Mouse (Mus musculus): ENCODE measurements around the gene Prx.

The Prx gene

GRCm38 (mm10) chr7:27526039-27526827, 27.1 kb downstream of the Prx start:
- peak; percentile 81 for DNase-seq

DNA sequence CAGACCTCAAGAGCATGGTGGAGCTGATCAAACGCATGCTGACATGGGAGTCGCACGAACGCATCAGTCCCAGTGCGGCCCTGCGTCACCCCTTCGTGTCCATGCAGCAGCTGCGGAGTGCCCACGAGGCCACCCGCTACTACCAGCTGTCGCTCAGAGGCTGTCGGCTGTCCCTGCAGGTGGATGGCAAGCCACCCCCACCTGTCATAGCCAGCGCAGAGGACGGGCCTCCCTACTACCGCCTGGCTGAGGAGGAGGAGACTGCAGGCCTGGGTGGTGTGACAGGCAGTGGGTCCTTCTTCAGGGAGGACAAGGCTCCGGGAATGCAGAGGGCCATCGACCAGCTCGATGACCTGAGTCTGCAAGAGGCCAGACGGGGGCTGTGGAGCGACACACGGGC, 29.9 kb downstream of the Prx start:
- DNase-seq: no peak

GRCm38 (mm10) chr7:27530937-27531336, 31.8 kb downstream of the Prx start:
- no peak for DNase-seq

DNA sequence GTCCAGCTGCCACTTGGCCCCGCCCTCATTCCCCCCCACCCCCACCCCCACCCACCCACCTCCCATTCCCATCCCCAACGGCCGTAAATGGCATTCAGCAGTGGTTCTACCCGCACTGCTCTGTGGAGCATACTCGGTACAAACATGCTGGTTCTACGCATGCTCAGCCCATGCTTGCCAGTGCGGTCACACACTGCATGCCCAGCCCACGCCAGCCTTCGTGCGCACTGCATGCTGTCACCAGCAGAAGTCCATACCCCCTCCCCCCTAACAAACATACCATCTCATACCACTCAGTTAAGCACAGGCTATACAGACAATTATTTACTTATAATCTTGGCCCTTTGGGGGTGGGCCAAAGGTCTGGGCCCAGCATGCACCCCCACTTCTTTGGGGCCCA, 32.6 kb downstream of the Prx start:
- DNase-seq: no peak

DNA sequence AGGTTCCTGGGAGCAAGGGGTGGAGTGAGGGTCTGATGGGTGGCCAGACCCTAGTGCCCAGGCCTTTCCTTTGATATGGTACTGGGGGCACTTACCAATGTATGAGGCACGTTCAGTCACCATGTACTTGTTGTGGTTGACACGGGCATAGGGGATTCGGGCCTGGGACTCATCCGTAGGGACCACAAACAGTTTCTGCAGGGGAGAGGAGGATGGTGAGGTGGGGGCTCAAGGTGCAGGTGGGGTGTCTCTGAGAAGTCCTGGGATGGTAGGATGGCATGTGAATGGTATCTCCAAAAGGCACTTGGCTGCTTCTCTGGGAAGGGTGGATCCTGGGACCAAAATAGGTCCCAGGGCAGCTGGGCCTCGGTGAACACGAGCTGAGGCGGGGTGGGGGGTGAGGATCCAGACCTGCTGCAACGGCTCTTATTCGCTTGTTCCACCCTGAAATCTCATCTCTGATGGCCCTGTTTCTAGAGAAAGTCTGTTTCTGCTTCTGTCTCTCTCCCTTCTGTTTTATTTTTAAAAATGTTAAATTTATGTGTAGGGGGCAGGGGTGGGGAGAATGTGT, 33.4 kb downstream of the Prx start:
- DNase-seq: no peak

- DNase-seq: no peak
Observed at GRCm38 (mm10) chr7:27535386-27535785, 36.3 kb downstream of the Prx start.

DNA sequence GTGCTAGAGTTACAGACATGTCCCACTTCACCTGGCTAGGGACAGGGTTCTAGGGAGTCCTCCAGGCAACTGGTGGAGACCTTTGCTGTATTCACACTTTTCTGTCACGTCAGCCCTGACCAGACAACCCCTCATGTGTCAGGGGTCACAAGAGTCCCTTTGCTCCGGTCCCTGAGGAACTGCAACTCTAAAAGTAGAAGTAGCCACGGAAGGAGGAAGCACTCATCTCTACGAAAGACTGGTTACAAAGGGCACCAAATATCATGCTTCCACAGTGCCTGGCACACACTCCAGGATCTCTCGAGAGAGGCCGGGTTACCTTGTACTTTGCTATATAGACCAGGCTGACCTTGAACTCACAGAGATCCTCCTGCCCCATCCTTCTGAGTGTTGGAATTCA, 37.5 kb downstream of the Prx start:
- DNase-seq: no peak

GRCm38 (mm10) chr7:27537998-27538397, 38.9 kb downstream of the Prx start:
- no peak for DNase-seq

GRCm38 (mm10) chr7:27538797-27539196, 39.7 kb downstream of the Prx start:
- DNase-seq: no peak

DNA sequence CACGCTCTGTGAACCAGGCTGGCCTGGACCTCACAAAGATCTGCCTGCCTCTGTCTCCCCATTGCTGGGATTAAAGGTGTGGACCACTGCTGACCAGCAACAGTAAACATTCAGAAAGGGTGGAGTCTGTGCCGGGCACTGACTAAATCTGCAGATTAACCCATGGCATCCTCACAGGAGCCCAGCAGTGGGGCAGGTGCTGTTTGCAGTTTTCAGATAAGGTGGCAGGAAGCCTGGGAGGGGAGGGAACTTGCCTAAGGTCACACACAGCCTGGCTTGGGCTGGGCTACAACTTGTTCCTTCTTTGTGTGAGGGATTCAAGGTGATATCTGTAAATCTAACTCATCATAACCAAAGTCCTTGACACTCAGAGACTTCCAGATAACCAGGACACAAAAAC, 41.4 kb downstream of the Prx start:
- no peak for DNase-seq

DNA sequence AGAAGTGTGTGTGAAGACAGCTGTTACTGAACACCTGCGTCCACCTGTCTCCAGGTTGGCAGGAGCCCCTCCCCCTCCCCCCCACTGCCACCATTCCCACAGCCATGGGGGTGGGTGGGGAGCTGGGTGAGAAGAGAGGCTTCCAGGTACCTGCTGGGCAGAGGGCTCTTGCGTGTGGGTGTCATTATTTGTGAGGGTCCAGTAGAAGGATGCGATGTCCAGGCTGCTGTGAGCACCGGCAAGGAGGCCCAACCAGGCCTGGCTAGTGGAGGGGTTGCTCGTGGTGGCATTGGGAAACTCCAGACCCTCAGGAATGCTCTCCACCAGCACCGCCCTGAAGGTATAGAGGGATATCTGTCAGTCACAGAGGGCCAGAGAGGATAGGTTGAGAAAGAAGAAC, 41.8 kb downstream of the Prx start:
- DNase-seq: no peak

GRCm38 (mm10) chr7:27541431-27541830, 42.3 kb downstream of the Prx start:
- DNase-seq: peak; percentile 44

GRCm38 (mm10) chr7:27541922-27542321, 42.8 kb downstream of the Prx start:
- no peak for DNase-seq

- DNase-seq: peak; percentile 89
Observed at GRCm38 (mm10) chr7:27542392-27543033, 43.4 kb downstream of the Prx start.

GRCm38 (mm10) chr7:27543065-27543464, 43.9 kb downstream of the Prx start:
- DNase-seq: no peak

GRCm38 (mm10) chr7:27543851-27544250, 44.7 kb downstream of the Prx start:
- no peak for DNase-seq

DNA sequence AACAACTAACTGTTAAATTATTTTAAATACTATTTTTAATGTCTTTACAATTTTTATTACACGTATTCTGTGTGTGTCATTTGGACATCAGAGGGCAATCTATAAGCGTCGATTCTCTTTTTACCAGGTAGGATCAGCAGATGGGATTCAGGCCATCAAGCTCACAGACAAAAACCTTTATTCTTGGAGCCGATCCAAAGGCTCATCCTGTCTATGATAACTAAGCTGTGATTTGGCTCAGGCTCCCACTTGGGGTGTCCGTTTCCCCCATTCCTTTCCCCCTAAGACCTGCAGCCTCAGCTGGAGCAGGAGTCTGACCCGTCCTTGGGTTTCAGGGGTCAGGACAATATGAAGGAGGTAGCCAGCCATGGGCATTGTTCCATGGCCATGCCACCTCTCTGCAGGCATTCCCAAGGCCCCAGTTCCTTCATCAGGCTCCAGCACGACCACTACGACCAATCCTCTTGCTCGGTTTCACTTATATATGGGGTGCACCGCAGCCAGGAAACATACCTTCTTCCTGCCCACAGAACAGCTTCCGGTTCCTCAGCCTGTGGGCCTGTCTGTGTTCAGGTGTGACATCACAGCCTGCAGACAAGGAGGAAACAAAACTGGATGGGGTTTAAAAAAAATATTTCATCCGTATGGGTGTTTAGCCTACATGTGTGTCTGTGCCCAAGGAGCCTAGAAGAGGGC, 45.7 kb downstream of the Prx start:
- DNase-seq: peak; percentile 53

DNA sequence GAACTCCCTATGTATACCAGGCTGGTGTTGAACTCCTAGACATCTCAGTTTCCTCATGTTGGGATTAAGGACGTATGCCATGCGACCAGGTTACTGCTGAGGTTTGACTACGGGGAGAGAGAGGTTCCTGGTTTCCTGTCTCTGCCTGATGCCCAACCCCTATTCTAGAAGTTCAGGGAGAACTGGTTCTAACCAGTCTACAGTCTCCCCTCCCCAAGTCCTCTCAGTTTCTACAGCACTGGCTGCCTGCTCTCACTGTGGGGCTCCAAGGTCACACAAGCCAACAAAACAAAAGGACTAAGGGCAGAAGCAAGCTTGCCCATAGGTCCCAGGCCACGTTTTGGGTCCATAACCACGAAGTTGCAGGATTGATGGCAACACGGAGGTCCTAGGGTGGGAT, 50.5 kb downstream of the Prx start:
- DNase-seq: no peak

GRCm38 (mm10) chr7:27552070-27552469, 52.9 kb downstream of the Prx start:
- no peak for DNase-seq

DNA sequence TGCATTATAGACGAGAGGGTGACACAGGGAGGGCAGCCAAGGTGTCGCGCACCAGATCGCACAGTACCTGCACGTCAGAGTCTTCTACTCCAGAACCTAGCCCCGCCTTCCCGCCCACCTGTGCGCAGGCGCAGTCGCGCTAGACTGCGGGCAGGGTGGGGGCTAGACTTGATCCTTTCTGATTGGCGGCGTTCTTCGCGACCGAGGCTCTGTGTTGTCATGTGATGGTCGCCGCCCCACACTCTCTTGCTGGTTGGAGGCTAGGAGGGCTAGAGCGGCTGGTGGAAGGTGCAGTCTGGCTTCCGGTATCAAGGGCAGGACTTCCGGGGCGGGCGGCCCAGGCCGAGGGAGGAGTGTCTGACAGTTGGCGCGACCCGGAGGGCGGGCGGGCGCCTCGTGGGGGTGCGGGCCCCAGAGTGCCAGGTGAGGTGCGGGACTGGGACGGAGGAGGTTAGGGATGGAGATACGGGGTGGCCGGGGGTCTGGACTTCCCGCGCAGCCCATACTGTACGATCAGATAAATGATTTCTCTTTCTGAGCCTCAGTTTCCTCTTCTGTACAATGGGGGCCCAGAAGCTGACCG, 53.9 kb downstream of the Prx start, which contains the start of the genes Pld3 and 2310022A10Rik:
TSS of gene Pld3 (minus strand) at position 288 of the 583 bp plus-strand sequence.
TSS of gene 2310022A10Rik (plus strand) at position 303 of the 583 bp plus-strand sequence.
- DNase-seq: peak; percentile 99

GRCm38 (mm10) chr7:27560291-27560887, 61.3 kb downstream of the Prx start:
- DNase-seq: no peak

GRCm38 (mm10) chr7:27560978-27561377, 61.9 kb downstream of the Prx start:
- DNase-seq: no peak

All from cerebellum, adult 9-10 months (tissue).